Mouse (Mus musculus) intestine, embryonic 15.5 days (tissue): ENCODE data around the gene Adarb1. TPM values are rescaled to one million over a fixed set of nuclear protein-coding genes. Genes with fewer than 3 reads are reported as not detected.
"Not testable (repeated sequence)": the region's sequence is repeated elsewhere in the genome, so short reads cannot be mapped to it uniquely, and the experiment has no call there.

ENCODE experiments used
- ATAC-seq: fragments of 200-750 bp; cut with Nextera tagmentation; 2 replicates; pipeline ENCODE4 v1.8.0; 2017; ENCODE audit warnings: moderate TSS enrichment, moderate library complexity
- H3K27ac ChIP-seq: fragments of 300-500 bp; sonication (generic); 2 replicates; pipeline ENCODE4 v1.5.1; 2015; ENCODE audit warnings: mild to moderate bottlenecking, inconsistent platforms
- H3K27me3 ChIP-seq: fragments of 300-500 bp; sonication (generic); replicated peaks from 2 replicates; pipeline ENCODE4 v1.6.1; 2015; ENCODE audit warnings: inconsistent platforms
- H3K36me3 ChIP-seq: fragments of 300-500 bp; sonication (generic); 2 replicates; pipeline ENCODE4 v1.6.1; 2015; ENCODE audit warnings: inconsistent platforms
- H3K4me1 ChIP-seq: fragments of 300-500 bp; sonication (generic); replicated peaks from 2 replicates; pipeline ENCODE4 v1.6.1; 2015; ENCODE audit warnings: inconsistent platforms
- H3K4me2 ChIP-seq: fragments of 300-500 bp; sonication (generic); replicated peaks from 2 replicates; pipeline ENCODE4 v1.6.1; 2015; ENCODE audit warnings: mild to moderate bottlenecking, inconsistent platforms
- H3K4me3 ChIP-seq: fragments of 300-500 bp; sonication (generic); replicated peaks from 2 replicates; pipeline ENCODE4 v1.5.1; 2015; ENCODE audit warnings: inconsistent platforms
- H3K9ac ChIP-seq: fragments of 300-500 bp; sonication (generic); 2 replicates; pipeline ENCODE4 v1.6.1; 2015; ENCODE audit warnings: inconsistent platforms
- H3K9me3 ChIP-seq: fragments of 300-500 bp; sonication (generic); 2 replicates; pipeline ENCODE4 v1.6.1; 2016; ENCODE audit warnings: inconsistent platforms
- WGBS: fragments of 180-500 bp; shearing (Covaris S2); methylation state at CpG from one replicate; pipeline ENCODE4 v1.1.7; 2015; 5-methylcytosine and 5-hydroxymethylcytosine counted together
- polyA plus RNA-seq: library from polyadenylated mRNA; unstranded; fragments of >200 nt; fragmentation: Nextera tagmentation; extraction: Ambion mirVana; gene quantifications from 2 replicates; pipeline ENCODE4 v1.2.1, GENCODE M21; 2015

Adarb1 gene
- polyA plus RNA-seq, 1 experiment from 2014 or later: 5.8 TPM

GRCm38 (mm10) chr10:77299194-77299593 is 118.9 kb downstream of the Adarb1 start:
- H3K36me3 ChIP-seq: no peaks in the 10 kb centered on the region
- WGBS: 79% methylated on average over 2 of the region's 2 CpGs
- no peak overlapping the region for H3K9ac ChIP-seq
- H3K27me3 ChIP-seq: no peaks in the 10 kb centered on the region
- H3K27ac ChIP-seq: no peak overlapping the region
- no peak overlapping the region for H3K4me2 ChIP-seq
- H3K9me3 ChIP-seq: no peaks in the 10 kb centered on the region
- ATAC-seq: no peak
- H3K4me3 ChIP-seq: no peak overlapping the region
- no peaks in the 10 kb centered on the region for H3K4me1 ChIP-seq

DNA sequence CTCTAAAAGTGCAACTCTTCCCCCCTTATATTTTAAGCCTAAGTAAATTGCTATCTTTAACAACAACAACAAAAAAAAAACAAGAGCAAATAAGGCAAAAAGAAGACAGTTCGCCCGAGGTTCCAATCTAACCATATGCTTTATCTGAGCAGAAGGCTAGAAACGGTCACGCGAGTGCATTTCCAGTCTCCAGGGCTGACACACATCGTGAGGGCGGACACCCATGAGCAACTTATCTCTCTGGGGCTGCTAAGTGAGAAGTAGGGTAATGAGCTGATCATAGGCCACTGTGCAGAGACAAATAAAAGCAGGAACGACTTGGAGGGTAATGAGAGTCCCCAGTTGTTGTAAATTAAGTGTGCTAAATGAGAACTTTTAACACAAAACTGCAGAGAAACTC is 119.4 kb downstream of the Adarb1 start:
- Histone ChIP-seq H3K4me1 (no peaks in the 10 kb centered on the region), H3K4me2 (no peak overlapping the region), H3K4me3 (no peak overlapping the region), H3K9ac (no peak overlapping the region), H3K27ac (no peak overlapping the region), H3K36me3 (no peaks in the 10 kb centered on the region), H3K9me3 (no peaks in the 10 kb centered on the region), H3K27me3 (no peaks in the 10 kb centered on the region)
- WGBS: 86% methylated on average over 8 of the region's 8 CpGs
- no peak for ATAC-seq

DNA sequence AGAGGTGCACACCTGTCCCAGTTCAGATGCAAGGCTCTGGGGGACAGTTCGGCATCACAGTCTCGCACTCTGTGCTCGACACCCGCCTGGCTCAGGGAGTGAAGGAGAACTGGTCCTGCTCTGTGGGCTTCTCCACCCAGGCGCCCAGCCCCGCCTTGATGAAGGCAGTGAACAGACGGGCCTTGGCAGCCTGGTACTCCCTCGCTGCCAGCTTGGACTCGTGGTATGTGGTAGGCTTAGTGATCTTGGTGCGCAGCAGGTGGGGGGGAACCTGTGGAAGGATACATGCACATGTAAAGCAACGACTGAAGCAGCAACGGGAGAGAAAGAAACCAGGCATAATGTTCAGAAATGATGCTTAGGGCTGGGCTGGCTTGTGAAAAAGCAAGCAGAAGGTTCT is 123.4 kb downstream of the Adarb1 start:
- 87% methylated on average over 12 of the region's 12 CpGs for WGBS
- no peaks in the 10 kb centered on the region for H3K27me3 ChIP-seq
- no peaks in the 10 kb centered on the region for H3K4me1 ChIP-seq
- H3K9me3 ChIP-seq: no peaks in the 10 kb centered on the region
- H3K36me3 ChIP-seq: no peaks in the 10 kb centered on the region
- ATAC-seq: no peak
- H3K9ac ChIP-seq: no peak overlapping the region
- no peak overlapping the region for H3K4me3 ChIP-seq
- no peak overlapping the region for H3K27ac ChIP-seq
- no peak overlapping the region for H3K4me2 ChIP-seq

GRCm38 (mm10) chr10:77290624-77291366 is 127.3 kb downstream of the Adarb1 start:
- H3K4me2 ChIP-seq: no peak overlapping the region
- 78% methylated on average over 17 of the region's 17 CpGs for WGBS
- no peak overlapping the region for H3K9ac ChIP-seq
- H3K4me3 ChIP-seq: no peak overlapping the region
- no peak overlapping the region for H3K27ac ChIP-seq
- no peaks in the 10 kb centered on the region for H3K9me3 ChIP-seq
- H3K27me3 ChIP-seq: no peaks in the 10 kb centered on the region
- no peaks in the 10 kb centered on the region for H3K36me3 ChIP-seq
- no peak for ATAC-seq
- no peaks in the 10 kb centered on the region for H3K4me1 ChIP-seq

- no peak for ATAC-seq
- H3K36me3 ChIP-seq: no peaks in the 10 kb centered on the region
- H3K27ac ChIP-seq: no peak overlapping the region
- H3K9ac ChIP-seq: no peak overlapping the region
- no peak overlapping the region for H3K4me3 ChIP-seq
- 89% methylated on average over 8 of the region's 8 CpGs for WGBS
- peaks cover 5% of the 10 kb centered on the region; the same call in 1 of the 2 replicates for H3K4me1 ChIP-seq
- H3K9me3 ChIP-seq: no peaks in the 10 kb centered on the region
- H3K27me3 ChIP-seq: no peaks in the 10 kb centered on the region
- H3K4me2 ChIP-seq: no peak overlapping the region
These were observed 128.5 kb downstream of the Adarb1 start for GRCm38 (mm10) chr10:77289559-77289958.

DNA sequence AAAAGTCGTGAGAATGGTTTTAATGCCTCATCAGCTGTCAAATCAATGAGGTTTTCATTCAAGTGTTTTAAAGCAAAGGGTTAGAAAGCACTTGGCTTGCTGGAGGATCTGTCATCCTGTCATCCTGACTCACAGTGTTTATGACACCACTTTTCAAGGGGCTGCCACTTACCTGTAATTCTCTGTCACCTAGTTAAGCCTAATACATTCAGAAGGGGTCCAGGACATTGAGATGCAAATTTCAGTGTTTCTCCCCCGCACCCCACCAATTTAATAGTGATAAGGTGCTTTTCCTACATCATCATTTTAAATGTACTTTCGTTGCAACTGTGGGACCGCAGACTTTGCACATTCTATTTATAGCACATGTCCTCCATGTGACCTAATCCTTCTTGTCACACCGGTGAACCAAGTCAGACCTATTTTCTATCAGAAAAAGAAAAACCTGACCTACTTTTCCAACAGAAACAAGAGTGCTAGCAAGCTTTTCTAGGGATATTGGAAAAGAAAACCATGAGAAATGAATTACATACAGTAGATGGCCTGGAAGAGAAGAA is 129.4 kb downstream of the Adarb1 start:
- no peak overlapping the region for H3K4me3 ChIP-seq
- no peak overlapping the region for H3K27ac ChIP-seq
- 41% methylated on average over 5 of the region's 5 CpGs for WGBS
- no peak for ATAC-seq
- H3K4me1 ChIP-seq: peaks cover 8% of the 10 kb centered on the region; the same call in 1 of the 2 replicates
- no peaks in the 10 kb centered on the region for H3K36me3 ChIP-seq
- no peak overlapping the region for H3K4me2 ChIP-seq
- no peaks in the 10 kb centered on the region for H3K27me3 ChIP-seq
- H3K9me3 ChIP-seq: no peaks in the 10 kb centered on the region
- no peak overlapping the region for H3K9ac ChIP-seq

DNA sequence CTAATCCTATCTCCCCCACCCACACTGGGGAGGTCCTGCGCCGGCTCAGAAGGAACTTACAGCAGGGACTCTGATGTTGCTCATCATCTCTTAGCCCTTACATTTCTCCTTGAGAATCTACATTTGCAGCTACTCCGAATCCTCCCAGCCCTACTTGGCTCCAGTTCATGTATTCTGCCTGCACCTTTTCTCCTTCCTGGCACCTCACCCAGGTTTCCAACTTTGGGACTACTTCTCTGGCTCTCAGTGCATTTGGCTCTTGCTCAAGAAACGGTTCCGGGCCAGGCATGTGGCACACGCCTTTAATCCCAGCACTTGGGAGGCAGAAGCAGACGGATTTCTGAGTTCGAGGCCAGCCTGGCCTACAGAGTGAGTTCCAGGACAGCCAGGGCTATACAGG is 130.4 kb downstream of the Adarb1 start:
- H3K4me1 ChIP-seq: peaks cover 14% of the 10 kb centered on the region; the same call in 1 of the 2 replicates
- no peaks in the 10 kb centered on the region for H3K9me3 ChIP-seq
- ATAC-seq: no peak
- H3K36me3 ChIP-seq: no peaks in the 10 kb centered on the region
- H3K9ac ChIP-seq: no peak overlapping the region
- no peak overlapping the region for H3K27ac ChIP-seq
- 83% methylated on average over 8 of the region's 8 CpGs for WGBS
- H3K4me2 ChIP-seq: no peak overlapping the region
- no peaks in the 10 kb centered on the region for H3K27me3 ChIP-seq
- H3K4me3 ChIP-seq: no peak overlapping the region

- H3K36me3 ChIP-seq: no peaks in the 10 kb centered on the region
- H3K9me3 ChIP-seq: no peaks in the 10 kb centered on the region
- no peak overlapping the region for H3K27ac ChIP-seq
- peaks cover 14% of the 10 kb centered on the region; the same call in 1 of the 2 replicates for H3K4me1 ChIP-seq
- H3K9ac ChIP-seq: no peak overlapping the region
- no peak overlapping the region for H3K4me3 ChIP-seq
- ATAC-seq: no peak
- no peaks in the 10 kb centered on the region for H3K27me3 ChIP-seq
- 28% methylated on average over 6 of the region's 6 CpGs for WGBS
- H3K4me2 ChIP-seq: no peak overlapping the region
These were observed 133.2 kb downstream of the Adarb1 start for GRCm38 (mm10) chr10:77284832-77285231.

DNA sequence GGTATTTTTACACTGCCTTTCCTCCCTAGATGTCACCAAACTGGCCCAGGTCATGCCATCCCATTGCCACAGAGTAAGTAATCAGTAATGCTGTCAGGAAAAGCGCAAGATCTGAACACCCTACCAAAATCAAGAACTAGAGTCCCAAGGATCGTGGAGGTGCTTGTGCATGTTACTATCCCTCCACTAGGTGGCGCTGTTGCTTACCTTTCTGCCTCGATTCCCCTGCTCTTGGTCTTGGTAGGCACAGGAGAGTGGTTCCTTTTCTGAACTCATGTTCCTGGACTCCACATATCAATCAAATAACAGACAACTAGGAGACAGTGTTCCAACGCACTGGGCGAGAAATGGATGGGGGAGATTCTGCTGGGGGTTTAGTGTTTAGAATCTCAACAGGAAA is 135.2 kb downstream of the Adarb1 start:
- H3K9ac ChIP-seq: no peak overlapping the region
- ATAC-seq: peak; percentile 41; the same call in 1 of the 2 replicates

GRCm38 (mm10) chr10:77282085-77282484 is 136.0 kb downstream of the Adarb1 start:
- WGBS: 82% methylated on average over 1 of the region's 1 CpGs
- ATAC-seq, H3K27ac ChIP-seq, H3K9me3 ChIP-seq, H3K27me3 ChIP-seq, H3K4me2 ChIP-seq, H3K9ac ChIP-seq, H3K4me3 ChIP-seq, H3K36me3 ChIP-seq: not testable (repeated sequence)
- peaks cover 14% of the 10 kb centered on the region; the same call in 1 of the 2 replicates for H3K4me1 ChIP-seq

More for the DNA sequence above, 135.2 kb downstream of the Adarb1 start:
- peaks cover 14% of the 10 kb centered on the region; the same call in 1 of the 2 replicates for H3K4me1 ChIP-seq
- no peak overlapping the region for H3K4me3 ChIP-seq
- no peaks in the 10 kb centered on the region for H3K9me3 ChIP-seq
- no peaks in the 10 kb centered on the region for H3K36me3 ChIP-seq
- 23% methylated on average over 6 of the region's 6 CpGs for WGBS
- no peak overlapping the region for H3K27ac ChIP-seq
- H3K27me3 ChIP-seq: no peaks in the 10 kb centered on the region
- H3K4me2 ChIP-seq: no peak overlapping the region

DNA sequence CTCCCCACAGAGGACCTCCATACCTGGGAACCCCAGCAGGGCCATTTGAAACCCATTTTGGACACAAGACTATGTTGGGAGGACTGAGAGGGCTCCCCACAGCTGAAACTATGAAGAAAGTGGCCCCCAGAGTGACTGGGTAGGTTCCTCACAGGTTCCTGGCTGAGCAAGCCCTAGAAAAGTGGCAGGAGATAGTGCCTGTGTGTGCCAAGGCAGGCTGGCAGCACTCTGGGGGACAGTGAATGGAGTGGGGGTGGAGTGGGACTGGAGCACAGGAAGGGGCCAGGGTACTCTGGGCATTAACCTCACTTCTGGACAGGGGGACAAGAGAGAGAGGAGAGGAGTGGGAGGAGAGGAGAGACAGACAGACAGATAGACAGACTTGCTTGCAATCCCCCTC is 144.3 kb downstream of the Adarb1 start:
- H3K4me1 ChIP-seq: peaks cover 8% of the 10 kb centered on the region; the same call in 1 of the 2 replicates
- H3K27ac ChIP-seq: no peak overlapping the region
- H3K9ac ChIP-seq: no peak overlapping the region
- no peaks in the 10 kb centered on the region for H3K27me3 ChIP-seq
- H3K9me3 ChIP-seq: no peaks in the 10 kb centered on the region
- no peak for ATAC-seq
- no peak overlapping the region for H3K4me2 ChIP-seq
- no peak overlapping the region for H3K4me3 ChIP-seq
- H3K36me3 ChIP-seq: peaks cover 9% of the 10 kb centered on the region

DNA sequence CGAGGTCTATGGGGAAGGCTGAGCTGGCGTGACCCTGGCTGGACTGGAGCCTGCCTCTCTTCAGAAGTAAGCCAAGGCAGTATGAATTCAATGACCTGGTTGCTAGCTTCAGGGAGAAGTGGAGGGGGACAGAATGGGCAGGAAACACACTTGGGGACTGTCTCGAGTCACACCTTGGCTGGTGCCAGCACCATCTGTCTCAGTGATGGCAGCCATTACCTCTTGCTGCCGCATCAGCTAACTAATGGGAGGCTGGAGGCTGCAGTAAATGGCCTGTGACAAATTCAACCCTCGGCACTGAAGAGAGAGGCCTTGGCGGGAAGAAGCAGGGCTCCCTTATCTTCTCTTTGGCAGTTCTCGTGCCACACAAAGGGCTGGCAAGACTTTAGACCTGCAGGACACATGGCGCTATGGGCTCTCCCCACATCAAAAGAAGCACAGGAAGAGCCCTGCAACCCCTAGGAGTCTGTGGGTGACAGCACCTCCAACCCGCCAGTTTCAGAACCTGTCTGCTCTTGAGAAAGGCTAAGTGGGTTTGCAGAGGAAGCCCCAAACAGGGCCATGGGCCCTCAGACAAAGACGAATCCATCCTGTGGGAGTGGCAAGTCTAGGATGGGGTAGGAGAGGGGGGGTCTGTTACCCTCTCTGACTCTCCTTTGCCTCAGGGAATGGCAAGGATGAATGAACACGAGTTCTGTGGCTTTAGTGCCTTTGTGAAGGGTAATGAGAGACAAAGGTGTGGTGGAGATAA is 144.9 kb downstream of the Adarb1 start:
- no peak for ATAC-seq
- Histone ChIP-seq H3K9ac (no peak overlapping the region), H3K9me3 (no peaks in the 10 kb centered on the region), H3K4me2 (no peak overlapping the region), H3K4me3 (no peak overlapping the region), H3K36me3 (peaks cover 15% of the 10 kb centered on the region), H3K4me1 (peaks cover 8% of the 10 kb centered on the region; the same call in 1 of the 2 replicates), H3K27me3 (no peaks in the 10 kb centered on the region), H3K27ac (no peak overlapping the region)
- 60% methylated on average over 11 of the region's 11 CpGs for WGBS
